Mouse (Mus musculus): ENCODE measurements around the gene Sgf29.
"Not testable (repeated sequence)": the region's sequence is repeated elsewhere in the genome, so short reads cannot be mapped to it uniquely, and the experiment has no call there.

The Sgf29 gene

DNA sequence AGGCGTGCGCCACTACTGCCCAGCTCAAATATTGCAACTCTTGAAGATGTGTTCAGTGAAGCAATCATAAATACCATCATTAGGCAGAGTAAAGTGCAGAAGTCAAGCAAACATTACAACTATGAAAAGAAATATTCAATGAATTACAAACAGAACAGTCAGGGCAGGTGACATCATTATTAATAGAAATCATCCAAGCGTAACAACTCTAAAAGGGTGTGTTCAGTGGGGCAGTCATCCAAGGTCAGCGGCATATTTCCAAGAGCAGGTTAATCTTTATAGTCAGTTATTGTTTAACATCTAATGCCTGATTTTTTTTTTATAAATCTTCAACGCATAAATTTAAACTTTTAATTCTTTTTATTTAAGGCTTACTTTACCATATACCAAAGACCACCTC lies 32.1 kb downstream of the Sgf29 start:
- DNase-seq (ENCODE audit: low read depth, low spot score) = no peak

DNA sequence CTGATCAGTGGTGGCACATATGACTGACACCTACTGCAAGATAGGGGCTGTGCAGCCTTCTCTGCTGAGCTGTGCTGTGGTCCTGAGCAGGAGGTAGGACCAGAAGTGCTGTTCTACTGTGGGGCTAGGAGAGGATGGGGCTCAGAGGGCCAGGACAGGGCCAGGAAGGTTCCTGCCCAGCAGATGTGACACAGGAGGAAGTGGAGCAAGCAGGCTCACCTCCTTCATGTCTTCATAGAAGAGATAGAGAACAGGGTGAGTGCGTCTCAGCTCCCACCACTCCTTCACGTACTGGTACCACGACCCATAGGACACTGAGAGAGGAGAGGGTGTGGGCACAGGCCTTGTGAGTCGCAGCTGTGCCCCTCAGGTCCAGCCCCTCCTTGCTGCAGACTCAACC lies 39.0 kb downstream of the Sgf29 start:
- DNase-seq (ENCODE audit: low read depth, low spot score) = not testable (repeated sequence)

DNA sequence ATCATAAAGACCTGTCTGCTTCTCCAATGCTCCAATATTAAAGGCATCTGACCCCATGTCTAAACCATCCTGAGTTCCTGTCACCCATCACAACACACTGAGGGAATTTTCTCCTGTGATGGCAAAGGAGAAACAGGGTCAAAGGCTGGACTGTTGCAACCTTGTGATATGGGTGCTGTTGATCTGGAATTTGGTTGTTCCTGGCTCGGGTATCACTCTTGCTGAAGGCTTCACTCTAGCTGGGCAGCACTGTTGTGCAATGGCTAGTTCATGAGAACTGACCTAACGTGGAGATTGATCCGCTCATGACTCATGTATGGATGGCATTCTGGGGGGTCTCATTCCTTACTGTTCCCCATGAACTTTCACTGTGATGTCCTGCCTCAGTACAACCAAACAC lies 39.9 kb downstream of the Sgf29 start:
- no peak for DNase-seq (ENCODE audit: low read depth, low spot score)

DNA sequence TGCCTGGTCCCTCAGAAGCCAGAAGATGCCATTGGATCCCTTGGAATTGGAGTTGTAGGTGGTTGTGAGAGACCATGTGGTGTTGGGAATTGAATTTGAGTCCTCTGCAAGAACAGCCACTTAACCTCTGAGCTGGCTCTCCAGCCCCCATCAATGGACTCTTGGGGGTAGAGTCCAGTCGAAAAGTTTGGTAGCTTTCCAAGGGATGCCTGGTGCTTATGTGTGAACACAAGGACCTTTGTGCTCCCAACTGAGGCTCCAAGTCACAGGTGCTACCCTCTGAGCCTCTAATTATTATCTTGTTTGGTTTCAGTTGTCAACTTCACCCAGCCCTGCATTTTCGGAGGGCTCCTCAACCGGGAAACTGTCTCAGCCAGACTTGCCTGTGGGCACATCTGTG lies 41.6 kb downstream of the Sgf29 start:
- no peak for DNase-seq (ENCODE audit: low read depth, low spot score)

DNA sequence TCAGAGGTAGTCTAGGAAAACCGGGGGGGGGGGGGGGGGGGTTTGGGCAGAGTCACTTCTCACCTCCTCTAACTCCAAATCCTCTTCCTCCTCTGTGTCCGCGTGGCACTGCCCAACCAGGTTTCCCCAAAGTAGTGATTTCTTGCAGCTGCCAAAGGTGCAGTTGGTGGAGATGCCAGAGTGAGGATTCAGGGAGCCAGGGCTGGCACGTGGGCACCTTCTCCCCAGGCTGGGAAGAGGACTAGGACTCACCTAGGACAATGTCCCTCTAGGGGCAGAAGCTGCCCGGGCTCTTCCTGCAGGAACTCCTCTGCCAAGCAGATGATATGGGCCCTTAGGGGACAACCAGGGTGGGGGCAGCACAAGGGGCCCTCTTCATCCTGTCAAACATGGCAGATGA lies 42.6 kb downstream of the Sgf29 start:
- no peak for DNase-seq (ENCODE audit: low read depth, low spot score)

DNA sequence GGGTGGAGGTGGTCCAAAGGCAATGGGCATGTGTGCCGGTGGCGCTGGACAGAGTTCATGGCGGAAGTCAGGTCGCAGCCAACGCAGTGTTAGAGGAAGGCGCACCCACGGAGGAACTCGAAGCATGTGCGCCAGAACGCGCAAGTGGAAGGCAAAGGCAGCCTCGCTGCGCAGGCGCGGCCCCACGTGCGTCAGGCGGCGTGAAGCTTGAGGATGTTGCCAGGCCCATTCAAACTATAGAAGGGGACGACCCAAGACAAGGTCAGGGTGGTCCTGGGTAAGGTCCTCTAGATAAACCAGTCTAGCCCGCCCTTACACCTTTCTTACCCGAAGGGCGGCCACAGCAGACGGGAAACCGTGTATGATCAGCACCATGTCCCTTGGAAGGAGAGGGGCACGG lies 43.3 kb downstream of the Sgf29 start:
- no peak for DNase-seq (ENCODE audit: low read depth, low spot score)

DNA sequence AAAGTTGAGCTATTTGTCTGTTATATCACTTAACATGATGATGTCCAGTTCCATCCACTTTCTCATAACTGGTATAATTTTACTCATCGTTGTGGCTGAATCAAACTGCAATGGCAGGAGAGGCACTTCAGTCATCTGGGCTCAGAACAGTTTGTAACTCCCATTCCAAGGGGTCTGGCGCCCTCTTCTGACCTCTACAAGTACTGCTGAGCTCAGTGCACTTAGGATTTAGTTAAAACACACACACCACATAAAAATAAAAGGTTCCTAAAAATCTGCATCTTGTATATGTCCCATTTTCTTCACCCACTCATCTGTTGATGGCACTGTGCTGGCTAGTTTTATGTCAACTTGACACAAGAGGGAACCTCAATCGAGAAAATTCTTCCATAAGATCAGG lies 44.1 kb downstream of the Sgf29 start:
- DNase-seq (ENCODE audit: low read depth, low spot score) = peak; percentile 63

DNA sequence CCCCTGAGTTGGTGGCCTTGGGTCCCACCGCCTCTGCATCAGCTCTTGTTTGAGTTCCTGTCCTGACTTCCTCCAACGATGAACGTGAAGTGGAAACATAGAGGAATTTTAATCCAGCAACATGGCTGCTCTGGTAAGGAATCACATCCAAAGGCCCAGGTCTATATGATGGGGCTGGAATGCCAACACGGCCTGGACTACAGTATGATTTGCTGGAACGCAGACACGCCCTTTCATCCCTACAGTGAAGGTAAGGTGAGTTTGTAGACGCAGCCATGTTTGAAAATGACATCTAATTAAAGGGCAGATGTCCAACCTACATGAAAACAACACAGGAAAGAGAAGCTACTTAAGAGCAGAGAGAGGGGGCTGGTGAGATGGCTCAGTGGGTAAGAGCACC lies 44.7 kb downstream of the Sgf29 start:
- no peak for DNase-seq (ENCODE audit: low read depth, low spot score)

DNA sequence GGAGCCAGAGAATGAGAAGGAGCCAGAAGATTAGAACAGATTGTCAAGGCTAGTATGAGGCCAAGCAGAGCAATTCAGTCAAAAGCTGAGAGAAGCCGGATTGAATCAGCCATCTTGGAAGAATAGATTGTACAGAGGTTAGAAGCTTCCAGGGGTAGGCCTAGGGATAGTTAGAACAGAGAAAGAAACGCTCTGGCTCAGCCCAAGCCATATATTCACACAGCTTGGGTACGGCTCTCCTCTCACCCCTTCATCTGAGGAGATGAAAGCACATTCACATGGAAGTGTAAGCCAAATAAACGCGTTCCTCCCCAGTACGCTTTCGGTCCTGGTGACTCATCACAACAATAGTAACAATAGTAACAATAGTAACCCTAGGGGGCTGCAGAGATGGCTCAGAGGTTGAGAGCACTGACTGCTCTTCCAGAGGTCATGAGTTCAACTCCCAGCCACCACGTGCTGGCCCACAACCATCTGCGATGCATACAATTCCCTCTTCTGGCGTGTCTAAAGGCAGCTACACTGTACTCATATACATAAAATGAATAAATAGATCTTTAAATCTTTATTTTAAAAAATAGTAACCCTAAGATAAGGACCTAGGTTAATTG lies 45.4 kb downstream of the Sgf29 start:
- DNase-seq (ENCODE audit: low read depth, low spot score) = no peak

DNA sequence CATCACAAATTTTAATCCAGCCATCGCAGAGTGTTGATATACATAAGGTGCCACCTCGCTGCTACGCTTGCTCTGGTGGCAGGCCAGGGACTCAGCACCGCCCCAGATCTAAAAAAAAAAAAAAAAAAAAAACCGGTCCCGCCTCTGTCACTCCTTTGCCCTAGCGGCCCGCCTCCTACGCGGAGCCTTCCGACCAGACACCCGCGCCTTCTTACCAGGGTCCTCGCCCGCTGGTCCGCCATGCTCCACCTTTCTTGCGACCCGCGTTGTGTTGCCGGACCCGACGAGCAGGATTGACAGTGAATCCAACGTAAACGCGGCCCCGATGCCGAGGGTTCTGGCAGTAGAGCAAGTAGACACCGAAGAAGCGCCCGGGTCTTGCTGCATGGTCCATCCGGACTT lies 46.1 kb downstream of the Sgf29 start, which contains the start of gene Bola2:
TSS of gene Bola2 (plus strand) at position 192 of the 402 bp plus-strand sequence.
- no peak for DNase-seq (ENCODE audit: low read depth, low spot score)

DNA sequence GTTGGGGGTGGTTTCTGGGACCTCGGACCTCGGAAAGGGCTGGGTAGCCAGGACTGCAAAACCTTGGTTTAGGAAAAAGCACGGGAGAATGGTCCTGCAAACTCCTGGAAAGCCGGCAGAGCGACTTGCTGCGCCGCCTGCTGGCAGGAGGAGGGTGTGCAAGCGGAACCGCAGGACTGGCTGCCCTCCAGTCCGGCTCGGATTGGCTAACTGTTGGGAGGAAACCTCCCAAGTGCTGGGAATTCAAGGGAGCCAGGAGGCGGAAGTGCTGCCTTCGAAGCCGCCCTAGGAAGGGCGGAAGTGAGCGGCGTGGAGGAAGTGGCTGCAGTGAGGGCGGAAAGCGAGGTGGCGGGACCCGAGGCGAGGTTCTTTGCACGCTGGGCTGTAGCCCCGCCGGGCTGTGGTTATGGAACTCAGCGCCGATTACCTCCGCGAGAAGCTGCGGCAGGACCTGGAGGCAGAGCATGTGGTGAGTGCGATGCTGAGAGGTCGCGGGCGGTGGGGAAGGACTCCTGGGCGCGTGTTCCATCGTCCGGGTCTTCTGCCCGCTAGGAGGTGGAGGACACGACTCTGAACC lies 46.6 kb downstream of the Sgf29 start, which contains the start of gene Slx1b:
TSS of gene Slx1b (minus strand) at position 154 of the 577 bp plus-strand sequence.
- peak; percentile 92 for DNase-seq (ENCODE audit: low read depth, low spot score)

DNA sequence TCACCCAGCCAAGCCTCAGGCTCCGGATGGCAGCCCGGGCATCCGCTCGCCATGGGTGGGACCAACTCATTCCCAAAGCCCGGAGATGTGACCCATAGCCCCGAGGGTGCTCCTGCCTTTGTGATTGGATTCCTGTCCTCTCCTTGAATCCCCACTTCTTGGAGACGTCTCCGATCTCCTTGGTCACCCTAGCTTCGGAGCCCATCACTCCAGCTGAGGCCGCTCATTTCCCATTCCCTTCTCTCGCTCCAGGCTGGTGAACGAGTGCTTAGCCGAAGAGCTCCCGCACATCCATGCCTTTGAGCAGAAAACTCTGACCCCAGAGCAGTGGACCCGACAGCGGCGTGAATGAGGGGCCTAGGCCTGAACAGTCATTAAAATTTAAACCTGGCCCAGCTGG lies 47.2 kb downstream of the Sgf29 start:
- DNase-seq (ENCODE audit: low read depth, low spot score) = no peak

DNA sequence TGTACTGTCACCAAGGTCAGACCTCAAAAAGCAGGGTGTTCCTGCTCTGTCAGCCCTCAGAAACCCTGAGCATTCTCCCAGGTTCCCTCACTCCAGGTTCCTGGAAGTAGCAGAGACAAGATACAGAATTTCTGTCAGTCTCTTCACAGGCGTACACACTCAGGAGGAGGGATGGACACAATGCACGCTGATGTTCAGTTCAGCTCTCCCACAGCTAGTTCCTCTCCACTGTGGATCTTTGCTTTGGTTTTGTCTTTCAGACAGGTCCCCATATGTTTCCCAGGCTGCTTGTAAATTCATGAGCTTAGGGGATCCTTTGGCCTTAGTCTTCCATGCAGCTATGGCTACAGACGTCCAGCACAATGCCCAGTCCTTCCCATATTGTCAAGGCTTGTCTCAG lies 47.8 kb downstream of the Sgf29 start:
- DNase-seq (ENCODE audit: low read depth, low spot score) = no peak

DNA sequence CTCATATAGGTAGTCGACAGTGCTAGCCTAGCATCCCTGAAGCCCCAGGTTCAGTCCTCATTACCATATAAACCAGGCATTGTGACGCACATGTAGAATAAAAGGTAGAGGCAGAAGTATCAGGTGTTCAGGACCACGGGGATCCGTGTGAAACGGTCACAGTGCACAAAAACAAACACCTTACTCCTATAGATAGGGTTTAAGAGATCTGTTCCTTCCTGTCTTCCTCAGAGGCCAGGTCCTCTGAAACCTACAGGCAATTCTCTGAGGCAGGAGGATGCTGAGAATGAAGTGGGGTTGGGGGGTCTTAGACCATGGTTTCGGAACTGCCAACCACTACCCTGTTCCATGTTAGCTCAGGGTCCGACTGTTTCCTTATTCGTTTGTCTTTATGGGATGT lies 48.7 kb downstream of the Sgf29 start:
- no peak for DNase-seq (ENCODE audit: low read depth, low spot score)

DNA sequence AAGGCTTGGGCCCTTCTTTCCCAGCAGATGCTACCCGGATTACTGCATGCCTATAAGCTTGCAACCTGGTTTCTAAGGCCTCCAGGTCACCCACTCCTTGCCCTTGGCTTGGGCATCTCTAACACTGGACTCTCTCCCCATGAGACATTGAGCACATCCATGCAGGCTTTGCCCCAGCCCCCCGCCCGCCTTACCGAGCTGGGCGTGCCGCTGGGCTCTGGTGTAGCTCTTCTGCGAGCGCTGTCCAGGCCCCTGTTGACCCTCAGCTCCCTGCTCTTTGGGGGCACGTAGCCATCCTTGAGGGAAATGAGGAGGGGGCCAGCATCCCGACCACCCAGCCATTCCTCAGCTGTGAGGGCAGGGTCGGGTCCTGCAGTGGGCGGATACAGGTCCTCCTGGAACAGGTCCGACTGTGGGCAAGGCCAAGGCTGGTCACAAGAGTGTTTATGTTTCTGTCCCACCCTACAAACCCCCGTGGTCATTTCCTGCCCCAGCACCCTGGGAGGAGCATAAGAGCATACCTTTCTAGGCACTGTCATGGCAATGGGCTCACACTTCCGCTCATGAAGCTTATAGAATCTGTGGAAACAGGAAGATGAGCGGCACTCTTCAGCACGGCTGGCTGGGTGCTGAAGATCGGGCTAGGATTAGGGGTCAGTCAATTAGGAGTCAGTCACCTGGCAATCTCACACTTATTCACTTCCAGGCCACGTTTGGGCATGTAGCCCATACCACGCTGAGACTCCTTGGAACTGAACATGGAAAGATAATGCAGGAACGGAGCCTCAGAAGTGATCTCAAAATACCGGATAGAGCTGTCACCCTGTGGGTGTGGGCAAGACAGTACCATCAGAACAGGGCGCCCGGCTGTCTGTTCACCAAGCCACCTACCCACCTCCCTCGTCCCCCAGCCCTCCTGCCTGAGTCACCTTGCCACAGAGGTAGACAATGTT lies 51.2 kb downstream of the Sgf29 start:
- DNase-seq (ENCODE audit: low read depth, low spot score) = no peak

DNA sequence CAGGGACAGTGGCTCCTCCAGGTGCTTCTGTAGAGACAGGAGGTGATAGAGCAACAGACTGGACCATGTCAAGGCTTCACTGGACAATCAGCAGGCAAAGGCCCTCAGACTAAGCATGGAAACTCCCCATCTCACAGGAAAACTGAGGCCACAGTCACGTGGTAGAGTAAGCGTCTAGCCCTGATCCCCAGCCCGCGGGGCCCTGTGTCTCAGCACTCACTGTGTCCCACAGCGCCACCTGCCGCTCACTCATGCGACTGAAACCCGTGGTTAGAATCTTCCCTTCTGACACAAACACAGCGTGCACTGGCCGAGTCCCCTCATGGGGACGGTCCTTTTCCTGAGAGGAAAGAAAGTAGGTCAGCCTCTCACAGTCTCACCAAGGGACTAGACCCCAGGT lies 52.0 kb downstream of the Sgf29 start:
- DNase-seq (ENCODE audit: low read depth, low spot score) = peak; percentile 76

DNA sequence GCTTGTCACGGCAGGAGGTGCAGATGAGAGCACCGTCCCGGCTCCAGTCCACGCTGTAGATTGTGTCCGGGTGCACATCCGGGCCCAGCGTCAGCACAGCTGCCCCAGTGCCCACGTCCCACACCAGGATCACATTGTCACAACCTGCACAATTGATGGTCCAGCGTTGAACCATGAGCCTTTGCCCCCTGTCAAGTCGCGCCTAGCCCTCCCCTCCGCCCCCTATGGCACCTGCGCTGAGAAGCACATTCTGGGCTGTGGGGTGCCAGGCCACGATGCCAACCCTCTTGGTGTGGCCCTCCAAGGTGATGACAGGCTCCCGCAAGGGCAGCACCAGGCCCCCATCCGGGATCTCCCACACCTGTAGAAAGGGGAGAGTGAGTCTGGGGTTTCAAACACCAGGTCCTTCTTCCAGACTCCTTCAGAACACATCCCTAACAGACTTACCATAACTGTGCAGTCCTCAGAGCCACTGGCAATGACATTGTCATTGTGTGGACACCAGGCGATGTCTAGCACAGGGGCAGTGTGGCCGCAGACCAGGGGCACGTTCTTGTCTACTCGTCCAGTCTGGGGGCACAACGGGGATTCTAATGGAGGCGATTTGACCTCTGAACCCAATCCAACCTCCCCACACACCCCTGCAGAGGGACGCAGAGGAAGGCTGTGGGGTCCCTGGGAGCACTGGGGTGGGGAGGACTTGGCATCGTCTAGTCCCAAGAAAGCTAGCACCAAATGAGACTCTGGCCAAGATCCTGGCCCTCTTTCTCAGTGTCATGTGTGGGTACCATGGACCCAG lies 52.6 kb downstream of the Sgf29 start:
- DNase-seq (ENCODE audit: low read depth, low spot score) = no peak

DNA sequence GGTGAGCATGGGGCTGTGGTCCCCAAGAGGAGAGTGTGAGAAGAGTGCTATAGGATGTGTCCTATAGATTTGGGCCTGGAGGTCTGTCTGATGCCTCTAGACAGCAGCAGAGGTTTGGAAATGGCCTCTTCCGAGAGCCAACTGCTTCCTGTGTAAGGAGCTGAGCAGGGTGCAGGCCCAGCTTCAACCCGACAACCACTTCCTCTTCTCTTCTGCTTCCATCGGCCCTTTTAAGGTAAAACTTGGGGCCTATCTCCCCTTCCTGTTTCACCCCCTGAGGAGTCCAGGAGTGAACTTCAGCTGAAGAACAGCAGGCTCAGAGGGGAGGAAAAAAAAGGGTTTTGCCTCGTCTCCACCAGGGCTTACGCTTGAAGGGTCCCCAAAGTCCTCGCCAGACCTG lies 53.2 kb downstream of the Sgf29 start:
- no peak for DNase-seq (ENCODE audit: low read depth, low spot score)

DNA sequence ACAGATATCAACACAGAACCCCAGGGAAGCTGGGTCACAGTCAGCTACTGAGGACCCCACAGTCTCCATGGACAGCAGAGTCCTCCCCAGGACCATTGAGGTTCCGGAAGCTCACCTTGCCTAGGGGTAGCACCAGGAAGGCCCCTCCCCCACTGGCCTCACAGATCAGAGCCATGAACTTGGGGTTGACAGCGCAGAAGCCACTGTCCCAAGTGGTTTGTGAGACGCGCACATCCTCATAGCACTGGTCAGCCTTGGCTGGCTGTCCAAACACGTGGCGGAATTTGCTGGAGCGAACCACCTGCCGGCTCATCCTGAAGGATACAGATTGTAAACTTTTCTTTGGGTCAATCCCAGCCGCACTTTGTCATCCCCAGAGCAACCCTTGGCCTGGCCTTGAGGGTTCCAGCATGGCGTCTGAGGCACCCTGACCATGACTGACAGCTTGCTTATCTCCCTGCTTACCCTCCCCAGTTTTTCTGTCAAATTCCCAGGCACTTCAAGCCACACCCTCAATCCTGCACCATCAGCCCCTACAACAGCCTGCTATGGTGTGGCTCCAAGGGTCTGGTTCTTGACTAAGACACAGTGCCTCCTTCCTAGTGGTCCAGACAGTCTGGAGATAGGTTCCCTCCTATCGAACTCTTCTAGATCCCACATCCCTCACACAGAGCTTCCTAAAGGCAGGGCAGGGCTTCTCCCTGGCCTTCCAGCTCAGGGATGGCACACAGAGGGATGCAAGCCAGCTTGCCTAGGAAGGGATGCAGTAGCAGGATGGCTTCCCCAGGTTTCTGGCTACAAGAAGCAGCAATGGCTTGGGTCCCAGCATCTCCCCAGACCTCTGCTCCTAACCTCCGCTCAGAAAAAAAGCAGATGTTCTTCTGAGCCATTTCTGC lies 54.0 kb downstream of the Sgf29 start:
- DNase-seq (ENCODE audit: low read depth, low spot score) = no peak

DNA sequence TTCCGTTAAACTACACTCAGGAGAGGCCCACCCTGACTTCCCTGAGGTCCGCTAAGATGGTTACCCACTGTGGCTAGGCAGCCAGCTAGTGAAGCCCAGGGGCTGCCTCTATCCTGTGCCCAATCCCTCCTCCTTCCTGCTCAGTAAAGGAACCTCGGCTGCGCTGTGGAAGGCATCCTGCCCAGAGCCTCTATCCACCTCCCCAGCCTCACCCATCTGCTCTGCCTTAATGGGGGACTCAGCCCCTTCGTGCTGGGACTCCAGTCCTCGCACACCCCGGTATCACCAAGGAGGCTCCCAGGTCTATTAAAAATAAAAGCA lies 54.6 kb downstream of the Sgf29 start:
- DNase-seq (ENCODE audit: low read depth, low spot score) = no peak

All from WW6 (cell line).